Mouse (Mus musculus): Measurements from ENCODE around the gene Ctnnal1. TPM values are rescaled to one million over a fixed set of nuclear protein-coding genes. Genes with fewer than 3 reads are reported as not detected.
"Not testable (repeated sequence)": the region's sequence is repeated elsewhere in the genome, so short reads cannot be mapped to it uniquely, and the experiment has no call there.

Ctnnal1 gene
- polyA plus RNA-seq, 1 experiment from 2014 or later: 25.6 TPM

DNA sequence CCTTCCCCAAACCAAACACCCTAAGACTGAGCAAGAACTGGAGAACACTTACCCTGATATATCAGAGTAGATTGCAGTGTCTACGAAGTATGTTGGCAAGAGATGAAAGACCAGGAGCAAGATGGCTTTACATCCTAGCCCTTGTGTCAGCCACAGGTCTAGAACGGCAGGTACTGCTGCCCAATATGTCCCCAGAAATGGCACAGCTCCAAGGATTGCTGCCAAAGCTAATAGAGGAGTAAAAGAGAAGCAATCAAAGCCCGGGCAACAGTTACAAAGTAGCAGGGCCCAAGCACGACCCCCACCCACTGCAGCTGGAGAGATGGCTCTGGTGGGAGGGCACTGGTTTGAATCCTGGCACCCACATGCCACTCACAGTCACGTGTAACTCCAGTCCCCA is 23.5 kb upstream of the Ctnnal1 start:
- H3K4me2 ChIP-seq (replicated peaks): no peak overlapping the region
- H3K4me1 ChIP-seq (replicated peaks): no peaks in the 10 kb centered on the region
- H3K4me3 ChIP-seq (replicated peaks): no peak overlapping the region
- no peaks in the 10 kb centered on the region for H3K27me3 ChIP-seq (replicated peaks)
- H3K27ac ChIP-seq: no peak overlapping the region
- H3K9ac ChIP-seq: no peak overlapping the region
- peaks cover 6% of the 10 kb centered on the region; the same call in 1 of the 2 replicates for H3K36me3 ChIP-seq
- WGBS: 92% methylated on average over 5 of the region's 5 CpGs
- ATAC-seq: no peak
- H3K9me3 ChIP-seq: no peaks in the 10 kb centered on the region

DNA sequence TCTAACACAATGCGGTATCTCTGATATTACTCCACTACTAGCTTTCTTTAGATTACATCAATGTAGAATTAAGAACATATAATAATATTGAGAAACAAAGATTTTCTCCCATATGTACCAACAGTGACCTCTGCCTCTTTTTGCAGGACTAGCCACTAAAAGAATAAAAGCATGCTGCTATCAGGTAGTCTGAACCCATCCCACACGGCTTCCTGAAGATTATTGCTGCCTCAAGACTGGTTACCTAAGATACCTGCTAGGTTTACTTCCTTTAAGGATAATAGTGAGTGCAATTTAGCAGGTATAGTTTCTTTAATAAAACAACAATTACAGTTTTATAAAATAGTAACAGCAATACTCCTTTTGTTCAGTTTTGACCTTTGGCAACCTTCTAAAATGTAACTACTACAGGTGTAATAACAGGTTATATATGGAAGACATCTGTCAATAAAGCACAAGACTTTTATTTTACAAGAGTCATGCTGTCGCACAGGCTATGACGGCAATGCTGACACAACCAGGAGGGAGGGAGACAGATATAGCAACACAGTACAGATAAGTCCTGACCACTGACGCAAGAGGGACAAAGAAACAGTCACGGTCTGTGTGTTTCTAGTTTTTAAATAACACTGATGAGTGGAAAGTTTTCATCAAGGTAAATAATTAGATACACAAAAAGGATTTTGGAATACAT is 21.4 kb upstream of the Ctnnal1 start:
- ATAC-seq: peak; percentile 81
- Histone ChIP-seq H3K9me3 (no peaks in the 10 kb centered on the region), H3K36me3 (peaks cover 10% of the 10 kb centered on the region; the same call in 1 of the 2 replicates), H3K4me3 (replicated peaks) (no peak overlapping the region), H3K27ac (no peak overlapping the region), H3K4me2 (replicated peaks) (no peak overlapping the region), H3K4me1 (replicated peaks) (no peaks in the 10 kb centered on the region), H3K9ac (no peak overlapping the region), H3K27me3 (replicated peaks) (no peaks in the 10 kb centered on the region)
- 71% methylated on average over 6 of the region's 6 CpGs for WGBS

GRCm38 (mm10) chr4:56880036-56880703 is 15.2 kb upstream of the Ctnnal1 start:
- no peaks in the 10 kb centered on the region for H3K4me1 ChIP-seq (replicated peaks)
- H3K9ac ChIP-seq: no peak overlapping the region
- H3K4me2 ChIP-seq (replicated peaks): no peak overlapping the region
- no peak overlapping the region for H3K27ac ChIP-seq
- 0 out of 2 replicates have a peak, but pooled peaks cover 8% of the 10 kb centered on the region for H3K36me3 ChIP-seq
- no peak for ATAC-seq
- no peaks in the 10 kb centered on the region for H3K9me3 ChIP-seq
- 70% methylated on average over 11 of the region's 11 CpGs for WGBS
- no peak overlapping the region for H3K4me3 ChIP-seq (replicated peaks)
- H3K27me3 ChIP-seq (replicated peaks): no peaks in the 10 kb centered on the region

- no peak for ATAC-seq
- Histone ChIP-seq H3K27ac (no peak overlapping the region), H3K4me2 (replicated peaks) (no peak overlapping the region), H3K27me3 (replicated peaks) (no peaks in the 10 kb centered on the region), H3K4me3 (replicated peaks) (no peak overlapping the region), H3K36me3 (peaks cover 14% of the 10 kb centered on the region; the same call in 1 of the 2 replicates), H3K4me1 (replicated peaks) (no peaks in the 10 kb centered on the region), H3K9me3 (no peaks in the 10 kb centered on the region), H3K9ac (no peak overlapping the region)
- WGBS: 90% methylated on average over 7 of the region's 7 CpGs
Observed at GRCm38 (mm10) chr4:56878971-56879370, 14.0 kb upstream of the Ctnnal1 start.

GRCm38 (mm10) chr4:56870541-56870940 is 5.6 kb upstream of the Ctnnal1 start:
- WGBS: 95% methylated on average over 11 of the region's 11 CpGs
- ATAC-seq; H3K36me3 ChIP-seq; H3K4me3 ChIP-seq (replicated peaks); H3K4me2 ChIP-seq (replicated peaks); H3K9me3 ChIP-seq; H3K4me1 ChIP-seq (replicated peaks); H3K27me3 ChIP-seq (replicated peaks); H3K27ac ChIP-seq; H3K9ac ChIP-seq: not testable (repeated sequence)

DNA sequence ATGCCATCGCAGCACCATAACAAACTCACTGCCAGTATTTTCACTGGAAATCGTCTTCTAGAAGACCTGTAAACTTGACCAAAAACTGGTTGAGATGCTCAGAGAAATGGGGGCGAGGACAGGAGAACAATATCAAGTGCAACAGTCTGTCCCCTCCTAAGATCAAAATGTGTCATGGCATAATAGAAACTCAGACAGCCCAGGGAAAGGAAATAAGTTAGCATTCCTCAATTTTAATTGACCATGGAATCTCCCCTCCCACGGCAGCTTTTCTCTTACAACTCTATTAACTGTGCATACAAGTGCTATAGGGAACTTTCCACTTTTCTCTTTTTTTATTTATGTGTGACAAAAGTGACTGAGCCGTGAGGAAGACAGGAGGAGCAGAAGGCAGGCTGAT is 2.8 kb upstream of the Ctnnal1 start:
- H3K27me3 ChIP-seq (replicated peaks): no peaks in the 10 kb centered on the region
- no peak overlapping the region for H3K27ac ChIP-seq
- H3K4me1 ChIP-seq (replicated peaks): 0 out of 2 replicates have a peak, but pooled peaks cover 5% of the 10 kb centered on the region
- H3K4me3 ChIP-seq (replicated peaks): no peak overlapping the region
- H3K9me3 ChIP-seq: no peaks in the 10 kb centered on the region
- H3K36me3 ChIP-seq: no peaks in the 10 kb centered on the region
- H3K4me2 ChIP-seq (replicated peaks): no peak overlapping the region
- WGBS: 84% methylated on average over 5 of the region's 5 CpGs
- no peak for ATAC-seq
- no peak overlapping the region for H3K9ac ChIP-seq

GRCm38 (mm10) chr4:56865971-56866370 is 983 bp upstream of the Ctnnal1 start:
- WGBS: 59% methylated on average over 4 of the region's 4 CpGs
- no peaks in the 10 kb centered on the region for H3K9me3 ChIP-seq
- H3K27ac ChIP-seq: no peak overlapping the region
- H3K36me3 ChIP-seq: no peaks in the 10 kb centered on the region
- H3K4me1 ChIP-seq (replicated peaks): 0 out of 2 replicates have a peak, but pooled peaks cover 5% of the 10 kb centered on the region
- H3K27me3 ChIP-seq (replicated peaks): no peaks in the 10 kb centered on the region
- no peak overlapping the region for H3K9ac ChIP-seq
- no peak overlapping the region for H3K4me2 ChIP-seq (replicated peaks)
- H3K4me3 ChIP-seq (replicated peaks): no peak overlapping the region
- no peak for ATAC-seq

DNA sequence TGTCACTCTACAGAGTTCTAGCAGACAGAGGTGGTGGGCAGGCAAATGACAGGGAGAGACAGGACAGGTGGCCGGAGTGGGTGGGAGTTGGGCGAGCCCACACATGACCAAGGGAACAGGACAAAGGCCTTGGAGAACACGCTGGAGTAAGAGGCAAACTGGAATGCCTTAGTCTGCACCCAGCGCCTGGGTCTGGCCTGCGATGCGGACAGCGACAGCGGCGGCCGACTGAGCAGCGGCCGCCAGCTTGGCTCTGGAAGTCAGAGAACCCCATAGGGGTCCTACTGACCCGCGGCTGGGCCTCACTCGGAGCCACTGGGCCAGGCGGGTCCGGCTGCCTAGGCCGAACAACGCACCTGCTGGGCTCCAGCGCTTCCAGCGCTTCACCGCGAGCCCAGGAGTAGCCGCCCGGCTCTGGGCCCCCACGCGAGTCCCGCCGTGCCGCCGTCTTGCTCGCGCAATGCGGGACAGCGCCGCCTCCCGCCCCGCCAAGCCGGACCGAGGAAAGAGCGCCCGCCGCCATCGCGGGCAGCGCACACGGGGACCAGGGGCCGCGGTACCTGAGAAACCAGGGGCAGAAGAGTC is 479 bp downstream of the Ctnnal1 start:
- peak overlapping the region; percentile 80 for H3K27ac ChIP-seq
- peak overlapping the region; percentile 79 for H3K9ac ChIP-seq
- H3K9me3 ChIP-seq: no peaks in the 10 kb centered on the region
- under 1% methylated on average over 49 of the region's 49 CpGs for WGBS
- H3K27me3 ChIP-seq (replicated peaks): no peaks in the 10 kb centered on the region
- peak overlapping the region; percentile 96 for H3K4me2 ChIP-seq (replicated peaks)
- ATAC-seq: peak; percentile 67
- H3K4me3 ChIP-seq (replicated peaks): peak overlapping the region; percentile 79
- H3K4me1 ChIP-seq (replicated peaks): 0 out of 2 replicates have a peak, but pooled peaks cover 5% of the 10 kb centered on the region
- no peaks in the 10 kb centered on the region for H3K36me3 ChIP-seq

- no peak for ATAC-seq
- Histone ChIP-seq H3K36me3 (no peaks in the 10 kb centered on the region), H3K9ac (peak overlapping the region; percentile 79), H3K4me2 (replicated peaks) (peak overlapping the region; percentile 96), H3K27me3 (replicated peaks) (no peaks in the 10 kb centered on the region), H3K4me1 (replicated peaks) (0 out of 2 replicates have a peak, but pooled peaks cover 5% of the 10 kb centered on the region), H3K27ac (no peak overlapping the region), H3K9me3 (no peaks in the 10 kb centered on the region), H3K4me3 (replicated peaks) (peak overlapping the region; percentile 79)
- WGBS: 33% methylated on average over 4 of the region's 4 CpGs
Observed at GRCm38 (mm10) chr4:56864016-56864415, 972 bp downstream of the Ctnnal1 start.

DNA sequence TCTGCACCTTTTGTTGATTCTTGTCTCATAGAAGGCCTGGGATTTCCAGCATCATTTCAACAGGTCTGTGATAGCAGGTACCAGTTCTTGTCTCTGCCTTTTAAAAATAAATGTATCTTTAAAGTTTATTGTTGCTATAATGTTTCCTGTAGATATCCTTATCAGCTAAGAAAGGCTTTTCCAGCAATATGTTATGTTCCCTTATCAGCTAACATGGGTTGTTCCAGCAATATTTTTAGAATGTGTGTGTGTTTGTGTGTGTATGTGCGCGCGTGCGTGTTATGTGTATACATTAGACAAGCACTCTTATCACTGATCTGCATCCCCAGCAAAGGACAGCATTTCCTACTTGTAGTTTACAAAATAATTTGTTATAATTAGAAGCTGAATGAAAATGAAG is 3.4 kb downstream of the Ctnnal1 start:
- 86% methylated on average over 4 of the region's 4 CpGs for WGBS
- Histone ChIP-seq H3K4me3 (replicated peaks) (no peak overlapping the region), H3K4me2 (replicated peaks) (no peak overlapping the region), H3K4me1 (replicated peaks) (0 out of 2 replicates have a peak, but pooled peaks cover 5% of the 10 kb centered on the region), H3K9me3 (no peaks in the 10 kb centered on the region), H3K27ac (no peak overlapping the region), H3K36me3 (no peaks in the 10 kb centered on the region), H3K27me3 (replicated peaks) (no peaks in the 10 kb centered on the region), H3K9ac (no peak overlapping the region)
- no peak for ATAC-seq

DNA sequence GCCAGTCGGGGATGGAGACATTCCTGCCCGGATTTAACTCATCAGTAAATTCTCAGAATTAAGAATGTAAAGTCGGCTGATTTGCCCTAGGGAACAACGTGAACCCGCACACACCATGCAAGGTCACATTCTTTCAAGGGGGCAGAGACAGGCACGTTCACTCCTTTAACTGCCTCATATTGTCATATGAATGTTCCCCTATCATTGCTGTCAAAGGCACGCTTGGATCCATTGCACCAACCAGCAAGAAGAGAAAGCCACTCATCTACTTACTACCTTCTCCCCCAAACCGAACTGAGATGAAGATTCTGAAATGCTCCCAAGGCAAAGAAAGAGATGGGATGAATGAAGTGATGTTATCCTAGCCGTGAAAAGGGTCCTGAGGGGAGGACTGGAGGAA is 6.3 kb downstream of the Ctnnal1 start:
- H3K4me3 ChIP-seq (replicated peaks): no peak overlapping the region
- 0 out of 2 replicates have a peak, but pooled peaks cover 2% of the 10 kb centered on the region for H3K4me1 ChIP-seq (replicated peaks)
- no peaks in the 10 kb centered on the region for H3K36me3 ChIP-seq
- no peak overlapping the region for H3K4me2 ChIP-seq (replicated peaks)
- WGBS: 71% methylated on average over 9 of the region's 9 CpGs
- no peak for ATAC-seq
- no peak overlapping the region for H3K27ac ChIP-seq
- no peaks in the 10 kb centered on the region for H3K27me3 ChIP-seq (replicated peaks)
- no peak overlapping the region for H3K9ac ChIP-seq
- no peaks in the 10 kb centered on the region for H3K9me3 ChIP-seq

DNA sequence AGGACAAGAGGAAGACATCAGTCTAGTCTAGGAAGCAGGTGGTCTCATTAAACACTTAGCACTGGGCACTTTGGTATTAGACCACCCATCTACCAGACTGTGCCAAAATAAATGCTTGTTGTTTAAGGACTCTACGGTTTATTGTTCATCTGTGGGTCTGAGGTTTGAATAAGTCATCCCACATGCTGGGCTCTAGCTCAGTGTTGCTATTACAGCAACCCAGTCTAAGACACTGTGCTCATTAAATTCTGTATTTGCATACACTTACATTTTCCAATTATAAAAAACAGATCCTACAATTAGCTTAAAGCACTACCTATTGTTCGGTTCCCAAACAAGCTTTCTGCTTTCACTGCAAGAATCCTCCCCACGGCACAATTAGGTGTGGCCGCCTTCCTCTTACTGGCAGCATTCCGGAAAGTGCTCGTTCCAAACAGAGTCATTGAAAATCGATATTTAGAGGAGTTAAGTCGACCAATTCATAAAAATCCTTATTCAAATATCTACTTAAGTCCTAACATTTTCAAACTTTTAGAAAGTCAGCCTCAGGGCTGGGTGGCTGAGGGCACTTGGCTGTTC is 8.5 kb downstream of the Ctnnal1 start:
- H3K9ac ChIP-seq: no peak overlapping the region
- H3K27ac ChIP-seq: no peak overlapping the region
- H3K4me1 ChIP-seq (replicated peaks): no peaks in the 10 kb centered on the region
- ATAC-seq: no peak
- no peaks in the 10 kb centered on the region for H3K36me3 ChIP-seq
- no peaks in the 10 kb centered on the region for H3K9me3 ChIP-seq
- H3K4me2 ChIP-seq (replicated peaks): no peak overlapping the region
- WGBS: 86% methylated on average over 8 of the region's 8 CpGs
- H3K27me3 ChIP-seq (replicated peaks): no peaks in the 10 kb centered on the region
- no peak overlapping the region for H3K4me3 ChIP-seq (replicated peaks)

Data from intestine, embryonic 15.5 days (tissue).